Mouse (Mus musculus): ENCODE data around the gene 4930432K21Rik. TPM values are rescaled to one million over a fixed set of nuclear protein-coding genes. Genes with fewer than 3 reads are reported as not detected.

Gene 4930432K21Rik
- total and polyA plus RNA-seq, 3 experiments = 0.09 TPM; not detected in 2

DNA sequence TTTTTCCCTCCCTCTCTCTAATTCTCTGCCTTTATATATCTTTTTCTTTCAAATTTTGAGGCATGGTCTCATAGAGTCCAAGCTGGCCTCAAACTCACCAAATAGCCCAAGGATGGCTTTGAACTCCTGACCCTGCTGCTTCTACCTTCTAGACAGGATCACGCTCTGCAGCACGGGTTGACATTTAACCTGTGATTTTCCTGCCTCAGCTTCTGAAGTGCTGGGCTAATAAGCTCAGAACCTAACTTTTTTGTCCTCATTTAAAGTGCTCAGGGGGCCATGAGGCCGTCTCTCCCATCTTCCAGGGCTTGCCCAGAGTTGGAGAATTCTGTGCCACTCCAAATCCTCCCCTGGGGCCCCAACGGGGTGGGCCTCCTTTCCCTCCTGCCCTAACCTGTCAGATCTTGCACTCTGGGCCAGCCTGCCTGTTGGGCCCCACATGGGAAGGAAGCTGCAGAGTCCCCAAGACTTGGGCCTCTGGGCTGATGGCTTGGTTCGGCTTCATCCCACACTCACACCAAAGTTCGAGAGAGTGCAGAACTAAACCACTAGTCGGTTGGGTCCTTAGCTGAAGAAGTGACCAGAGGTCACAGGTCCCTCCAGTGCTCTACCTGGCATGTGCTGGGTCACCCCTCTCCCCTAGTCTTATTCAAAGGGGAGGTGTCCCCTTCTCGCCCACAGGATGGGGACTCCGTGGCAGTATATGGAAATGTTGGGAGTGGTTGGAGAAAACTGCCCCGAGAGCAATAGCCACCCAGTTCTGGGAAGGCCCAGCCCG is 51.7 kb downstream of the 4930432K21Rik start:
- H3K4me2 ChIP-seq (ENCODE audit: insufficient read depth, low read depth, poor library complexity, severe bottlenecking) = no peak overlapping the region
- H3K4me3 ChIP-seq (replicated peaks in 1 of 3; ENCODE audit: low read depth in 2 of 3, low read length in 2 of 3, poor library complexity in 1 of 3) = peak overlapping the region in 1 of 3 experiments; percentile 15
- no peak overlapping the region; the same call in 1 of the 2 replicates for H3K9ac ChIP-seq (ENCODE audit: insufficient read depth, low read depth)
- peak overlapping the region; percentile 66 for H3K27ac ChIP-seq (ENCODE audit: insufficient read depth, low read depth)
- peaks cover 15% of the 10 kb centered on the region for H3K79me2 ChIP-seq (replicated peaks; ENCODE audit: control insufficient read depth, extremely low read depth, insufficient read depth, poor library complexity, severe bottlenecking)
- no peaks in the 10 kb centered on the region for H3K9me3 ChIP-seq (replicated peaks; ENCODE audit: low read length)
- dilution Hi-C loops (cut with MboI; ENCODE audit: extremely low pct_ligation_motif_present, extremely low pct_unique_long_range_greater_than_20kb, low sequenced_read_pairs) (no loop called here), in situ Hi-C loops (cut with MboI; ENCODE audit: low pct_ligation_motif_present, low pct_unique_long_range_greater_than_20kb, low sequenced_read_pairs) (loop anchor here (25.0 kb wide), 1 partner anchor 163 kb away; no protein-coding TSS in a partner anchor)
- DNase-seq (ENCODE audit: extremely low read depth) = no peak
- no peaks in the 10 kb centered on the region for H3K27me3 ChIP-seq (replicated peaks)
- TF ChIP-seq GABPA (IDR thresholded peaks at IDR 0.05; ENCODE audit: insufficient replicate concordance, low read depth, low read length) = no peak
- no peak for TF ChIP-seq MAX (IDR thresholded peaks at IDR 0.05; ENCODE audit: low read length)
- peak; percentile 80; the same call in 1 of the 2 replicates for TF ChIP-seq CHD1 (IDR thresholded peaks at IDR 0.05; ENCODE audit: low read depth, low read length)
- peaks cover 18 to 52% of the 10 kb centered on the region in 2 experiments for H3K4me1 ChIP-seq (ENCODE audit: control insufficient read depth in 1 of 2, insufficient read depth in 2 of 2)
- H3K36me3 ChIP-seq (replicated peaks in 1 of 2; ENCODE audit: control insufficient read depth in 1 of 2, insufficient read depth in 1 of 2, low read length in 1 of 2) = peaks cover 0 to 6% of the 10 kb centered on the region in 2 experiments

- H3K79me2 ChIP-seq (replicated peaks; ENCODE audit: control insufficient read depth, extremely low read depth, insufficient read depth, poor library complexity, severe bottlenecking) = peaks cover 15% of the 10 kb centered on the region
- no peak for TF ChIP-seq CHD2 (IDR thresholded peaks at IDR 0.05; ENCODE audit: low read length)
- no peak for TF ChIP-seq IRF4 (IDR thresholded peaks at IDR 0.05; ENCODE audit: low read depth, low read length)
- TF ChIP-seq UBTF (IDR thresholded peaks at IDR 0.05; ENCODE audit: low read depth, low read length) = no peak
- no peak for TF ChIP-seq ZMIZ1 (IDR thresholded peaks at IDR 0.05; ENCODE audit: low read depth, low read length)
- no peak for TF ChIP-seq USF1 (IDR thresholded peaks at IDR 0.05; ENCODE audit: low read depth, low read length)
- peaks cover 18 to 52% of the 10 kb centered on the region in 2 experiments for H3K4me1 ChIP-seq (ENCODE audit: control insufficient read depth in 1 of 2, insufficient read depth in 2 of 2)
- H3K27ac ChIP-seq (ENCODE audit: insufficient read depth, low read depth) = peak overlapping the region; percentile 66; the same call in 1 of the 2 replicates
- H3K36me3 ChIP-seq (replicated peaks in 1 of 2; ENCODE audit: control insufficient read depth in 1 of 2, insufficient read depth in 1 of 2, low read length in 1 of 2) = peaks cover 0 to 8% of the 10 kb centered on the region in 2 experiments
- DNase-seq (ENCODE audit: extremely low read depth) = no peak
- H3K4me2 ChIP-seq (ENCODE audit: insufficient read depth, low read depth, poor library complexity, severe bottlenecking) = peak overlapping the region; percentile 84
- H3K27me3 ChIP-seq (replicated peaks) = no peaks in the 10 kb centered on the region
- in situ Hi-C loops (cut with MboI; ENCODE audit: low pct_ligation_motif_present, low pct_unique_long_range_greater_than_20kb, low sequenced_read_pairs) = loop anchor here (25.0 kb wide), 1 partner anchor 162 kb away; no protein-coding TSS in a partner anchor
- peak overlapping the region; percentile 15 for H3K9ac ChIP-seq (ENCODE audit: insufficient read depth, low read depth)
- dilution Hi-C loops (cut with MboI; ENCODE audit: extremely low pct_ligation_motif_present, extremely low pct_unique_long_range_greater_than_20kb, low sequenced_read_pairs) = no loop called here
- no peaks in the 10 kb centered on the region for H3K9me3 ChIP-seq (replicated peaks; ENCODE audit: low read length)
- H3K4me3 ChIP-seq (replicated peaks in 1 of 3; ENCODE audit: low read depth in 2 of 3, low read length in 2 of 3, poor library complexity in 1 of 3) = peak overlapping the region in 2 of 3 experiments; percentile 15 to 82
Observed at GRCm38 (mm10) chr8:84200126-84200555, 52.3 kb downstream of the 4930432K21Rik start.
